ENCODE assay signal across 24 mouse cellular contexts in the genomic region with DNA sequence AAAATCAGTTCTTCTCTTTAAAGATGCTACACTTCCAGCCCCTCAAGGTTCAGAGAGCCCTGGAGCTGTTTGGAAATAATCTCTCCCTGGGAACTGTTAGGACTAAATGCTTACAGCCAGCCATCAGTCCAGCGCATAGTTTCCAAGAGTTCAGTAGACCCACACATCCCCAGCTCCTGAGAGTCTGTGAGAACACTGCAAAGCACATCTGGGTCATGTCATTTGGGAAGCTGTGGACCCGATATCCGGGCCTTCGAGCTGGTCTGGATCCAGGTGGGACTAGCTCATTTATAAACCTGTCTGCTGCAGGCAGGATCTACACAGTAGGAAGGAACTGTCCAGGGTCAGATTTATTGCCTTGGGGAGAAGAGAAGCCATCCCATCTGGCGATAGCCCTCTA. TPM values are rescaled to one million over a fixed set of nuclear protein-coding genes. Genes with fewer than 3 reads are reported as not detected.
"Had no signal": no experiment of that assay in that cellular context is flagged by ENCODE, and none has a peak within 500 bp of the region (broad histone marks: within the 10 kb centered on the region; RNA-seq: fewer than 3 reads in every experiment).

No protein-coding gene starts in this region.

- H3K4me3 ChIP-seq: layer of hippocampus, adult 2 months; limb, embryonic 10.5 days; limb, embryonic 13.5 days; liver, embryonic 12.5 days; liver, embryonic 15.5 days; lung, embryonic 15.5 days; megakaryocyte, embryonic 14.5 days; midbrain, embryonic 10.5 days; midbrain, embryonic 13.5 days; myocyte; neural tube, embryonic 13.5 days had no signal

- H3K36me3 ChIP-seq: limb, embryonic 10.5 days; limb, embryonic 13.5 days; liver, embryonic 12.5 days; liver, embryonic 15.5 days; lung, embryonic 15.5 days; midbrain, embryonic 10.5 days; midbrain, embryonic 13.5 days; neural tube, embryonic 13.5 days had no signal

- H3K4me1 ChIP-seq: liver, embryonic 12.5 days; liver, embryonic 15.5 days had no signal

- H3K9me3 ChIP-seq: limb, embryonic 10.5 days; limb, embryonic 13.5 days; liver, embryonic 12.5 days; liver, embryonic 15.5 days; lung, embryonic 15.5 days; megakaryocyte, embryonic 14.5 days; midbrain, embryonic 10.5 days; midbrain, embryonic 13.5 days; neural tube, embryonic 13.5 days had no signal

- DNase-seq: kidney, adult 2 months; kidney, postnatal 14 days; layer of hippocampus, adult 9-11 months; liver; lung, adult 18-20 months; lung, postnatal 10 days; lung, postnatal 36 days; retina, postnatal 1 day; right cerebral cortex, postnatal 25 days; spleen, adult 18-20 months; thymus, adult 18-20 months; thymus, postnatal 36 days had no signal

- H3K4me2 ChIP-seq: limb, embryonic 13.5 days; liver, embryonic 12.5 days; liver, embryonic 15.5 days; lung, embryonic 15.5 days; midbrain, embryonic 13.5 days; neural tube, embryonic 13.5 days had no signal

- H3K9ac ChIP-seq: limb, embryonic 13.5 days; liver, embryonic 12.5 days; liver, embryonic 15.5 days; lung, embryonic 15.5 days; midbrain, embryonic 13.5 days; neural tube, embryonic 13.5 days had no signal

- ATAC-seq: liver, embryonic 12.5 days; midbrain, embryonic 13.5 days; midbrain, embryonic 16.5 days had no signal

- H3K27ac ChIP-seq: layer of hippocampus, adult 2 months; limb, embryonic 10.5 days; limb, embryonic 13.5 days; liver, embryonic 12.5 days; liver, embryonic 15.5 days; lung, embryonic 15.5 days; midbrain, embryonic 10.5 days; midbrain, embryonic 13.5 days; neural tube, embryonic 13.5 days had no signal

- H3K27me3 ChIP-seq: liver, embryonic 12.5 days; liver, embryonic 15.5 days; neural tube, embryonic 13.5 days had no signal

RNA-seq across cellular contexts. Expression of a gene that starts 11.1 kb away (rescaled TPM):
- polyA plus RNA-seq: kidney, adult 2 months; myocyte had no signal
